Mouse (Mus musculus): Measurements from ENCODE around the gene S100a7a. TPM values are rescaled to one million over a fixed set of nuclear protein-coding genes. Genes with fewer than 3 reads are reported as not detected.
A peak's percentile ranks its signal among the peaks of the same experiment; 100 is the strongest.

S100a7a gene
- total RNA-seq, 2 experiments from 2014 or later: 0.33 TPM; not detected in 1

GRCm38 (mm10) chr3:90627807-90628206 lies 26.0 kb upstream of the S100a7a start:
- DNase-seq: peak; percentile 15

- DNase-seq: no peak
These were observed 24.5 kb upstream of the S100a7a start for GRCm38 (mm10) chr3:90629298-90629697.

- no peak for DNase-seq
These were observed 21.8 kb upstream of the S100a7a start for GRCm38 (mm10) chr3:90631984-90632383.

GRCm38 (mm10) chr3:90638511-90639275 lies 15.1 kb upstream of the S100a7a start:
- DNase-seq: no peak

- DNase-seq: peak; percentile 30
These were observed 14.2 kb upstream of the S100a7a start for GRCm38 (mm10) chr3:90639511-90640154.

- no peak for DNase-seq
These were observed 12.8 kb upstream of the S100a7a start for GRCm38 (mm10) chr3:90640981-90641380.

- DNase-seq: peak; percentile 77
These were observed 9.6 kb upstream of the S100a7a start for GRCm38 (mm10) chr3:90644220-90644619.

- no peak for DNase-seq
These were observed 6.5 kb upstream of the S100a7a start for GRCm38 (mm10) chr3:90647291-90647690.

GRCm38 (mm10) chr3:90648981-90649380 lies 4.8 kb upstream of the S100a7a start:
- DNase-seq: no peak

GRCm38 (mm10) chr3:90649832-90650231 lies 4.0 kb upstream of the S100a7a start:
- no peak for DNase-seq

GRCm38 (mm10) chr3:90652878-90653508 lies 824 bp upstream of the S100a7a start:
- peak; percentile 81 for DNase-seq

GRCm38 (mm10) chr3:90657405-90657804 lies 3.6 kb downstream of the S100a7a start:
- peak; percentile 8 for DNase-seq

GRCm38 (mm10) chr3:90659364-90660044 lies 5.7 kb downstream of the S100a7a start:
- DNase-seq: no peak

- DNase-seq: peak; percentile 19
These were observed 10.4 kb downstream of the S100a7a start for GRCm38 (mm10) chr3:90664219-90664618.

- peak; percentile 58 for DNase-seq
These were observed 15.0 kb downstream of the S100a7a start, which contains the start of gene S100a8 for GRCm38 (mm10) chr3:90668846-90669245. Gene S100a8, plus strand, starts transcription at chr3:90668978.

GRCm38 (mm10) chr3:90678656-90679055 lies 24.8 kb downstream of the S100a7a start:
- DNase-seq: no peak

GRCm38 (mm10) chr3:90683929-90684328 lies 30.1 kb downstream of the S100a7a start:
- DNase-seq: no peak

GRCm38 (mm10) chr3:90686835-90687234 lies 33.0 kb downstream of the S100a7a start:
- DNase-seq: no peak

- no peak for DNase-seq
These were observed 39.7 kb downstream of the S100a7a start for GRCm38 (mm10) chr3:90693496-90693895.

- no peak for DNase-seq
These were observed 41.8 kb downstream of the S100a7a start, which contains the start of gene S100a9 for GRCm38 (mm10) chr3:90695613-90696012. Gene S100a9, minus strand, starts transcription at chr3:90695721.

- no peak for DNase-seq
These were observed 48.4 kb downstream of the S100a7a start for GRCm38 (mm10) chr3:90702244-90702643.
